Mouse (Mus musculus) testis, adult 2 months (tissue): ENCODE measurements around the gene Emilin1. TPM values are rescaled to one million over a fixed set of nuclear protein-coding genes. Genes with fewer than 3 reads are reported as not detected.

Source experiments
- H3K27ac ChIP-seq: fragments of 200-500 bp; 2 replicates; pipeline ENCODE4 v1.5.1; 2012; ENCODE audit warnings: low read depth, low read length; ENCODE audit not compliant: control insufficient read depth, insufficient read depth
- H3K27me3 ChIP-seq: fragments of 200-500 bp; 2 replicates; pipeline ENCODE4 v1.6.1; 2012; ENCODE audit warnings: mild to moderate bottlenecking, low read length, moderate library complexity; ENCODE audit not compliant: control insufficient read depth, insufficient read depth
- H3K36me3 ChIP-seq: fragments of 200-500 bp; 2 replicates; pipeline ENCODE4 v1.6.1; 2012; ENCODE audit warnings: mild to moderate bottlenecking, low read length; ENCODE audit not compliant: control insufficient read depth, insufficient read depth
- H3K4me1 ChIP-seq: fragments of 200-500 bp; 2 replicates; pipeline ENCODE4 v1.6.1; 2012; ENCODE audit warnings: low read length; ENCODE audit not compliant: control insufficient read depth, insufficient read depth
- H3K4me3 ChIP-seq: fragments of 200-500 bp; 2 replicates; pipeline ENCODE4 v1.5.1; 2012; ENCODE audit warnings: low read depth, mild to moderate bottlenecking, low read length, moderate library complexity, mixed read lengths; ENCODE audit not compliant: control insufficient read depth
- CTCF ChIP-seq: fragments of 200-500 bp; IDR thresholded peaks from 2 replicates; pipeline ENCODE4 v1.5.1; 2012; ENCODE audit warnings: low read depth, mild to moderate bottlenecking, inconsistent platforms, low read length, moderate library complexity; ENCODE audit not compliant: control insufficient read depth, insufficient read depth, insufficient replicate concordance
- POLR2A ChIP-seq: fragments of 200-500 bp; IDR thresholded peaks from 2 replicates; pipeline ENCODE4 v1.6.1; 2012; ENCODE audit warnings: low read depth, mild to moderate bottlenecking, inconsistent platforms, low read length, moderate library complexity; ENCODE audit not compliant: control insufficient read depth
- polyA plus RNA-seq: library from polyadenylated mRNA; depleted of rRNA; stranded (reverse); fragments of >200 nt; gene quantifications from 2 replicates; pipeline ENCODE4 v1.2.3, GENCODE M21; 2012

Emilin1 gene
- polyA plus RNA-seq, 1 experiment = 5.7 TPM

- Histone ChIP-seq H3K27me3 (no peaks in the 10 kb centered on the region), H3K36me3 (peaks cover 10% of the 10 kb centered on the region), H3K27ac (no peak overlapping the region), H3K4me3 (no peak overlapping the region), H3K4me1 (peaks cover 10% of the 10 kb centered on the region)
- TF ChIP-seq CTCF (no peak), POLR2A (no peak)
Observed at GRCm38 (mm10) chr5:30954556-30954955, 41.4 kb downstream of the Emilin1 start.

- Histone ChIP-seq H3K36me3 (peaks cover 10% of the 10 kb centered on the region), H3K4me3 (no peak overlapping the region), H3K27ac (no peak overlapping the region), H3K27me3 (no peaks in the 10 kb centered on the region), H3K4me1 (peaks cover 8% of the 10 kb centered on the region)
- TF ChIP-seq CTCF (no peak), POLR2A (no peak)
Observed at GRCm38 (mm10) chr5:30955751-30956150, 42.5 kb downstream of the Emilin1 start.

GRCm38 (mm10) chr5:30957891-30958290 is 44.7 kb downstream of the Emilin1 start:
- H3K27ac ChIP-seq = no peak overlapping the region
- peaks cover 10% of the 10 kb centered on the region for H3K36me3 ChIP-seq
- no peak overlapping the region for H3K4me3 ChIP-seq
- H3K27me3 ChIP-seq = no peaks in the 10 kb centered on the region
- no peak for TF ChIP-seq CTCF
- TF ChIP-seq POLR2A = no peak
- H3K4me1 ChIP-seq = peaks cover 6% of the 10 kb centered on the region

GRCm38 (mm10) chr5:30959198-30959854 is 46.1 kb downstream of the Emilin1 start:
- TF ChIP-seq CTCF (no peak), POLR2A (no peak)
- peak overlapping the region; percentile 97 for H3K4me3 ChIP-seq
- H3K36me3 ChIP-seq = peaks cover 6% of the 10 kb centered on the region; the same call in 1 of the 2 replicates
- H3K27me3 ChIP-seq = no peaks in the 10 kb centered on the region
- H3K4me1 ChIP-seq = peaks cover 6% of the 10 kb centered on the region
- H3K27ac ChIP-seq = peak overlapping the region; percentile 83

- peaks cover 6% of the 10 kb centered on the region for H3K4me1 ChIP-seq
- peak within 1 kb of the TSS; percentile 83 for H3K27ac ChIP-seq
- peak within 1 kb of the TSS; percentile 97 for H3K4me3 ChIP-seq
- no peaks in the 10 kb centered on the region for H3K27me3 ChIP-seq
- no peak for TF ChIP-seq CTCF
- TF ChIP-seq POLR2A = peak; percentile 87
- H3K36me3 ChIP-seq = peaks cover 4% of the 10 kb centered on the region; the same call in 1 of the 2 replicates
Observed at GRCm38 (mm10) chr5:30959966-30960501, 46.8 kb downstream of the Emilin1 start, which contains the start of gene Preb. Gene Preb, minus strand, starts transcription at chr5:30960361.

GRCm38 (mm10) chr5:30960814-30961213 is 47.6 kb downstream of the Emilin1 start:
- no peak overlapping the region for H3K27ac ChIP-seq
- no peak for TF ChIP-seq CTCF
- no peak overlapping the region for H3K4me3 ChIP-seq
- peaks cover 2% of the 10 kb centered on the region; the same call in 1 of the 2 replicates for H3K36me3 ChIP-seq
- peaks cover 6% of the 10 kb centered on the region for H3K4me1 ChIP-seq
- no peaks in the 10 kb centered on the region for H3K27me3 ChIP-seq

GRCm38 (mm10) chr5:30961545-30962505 is 48.6 kb downstream of the Emilin1 start:
- Histone ChIP-seq H3K27ac (peak overlapping the region; percentile 48), H3K4me3 (no peak overlapping the region), H3K36me3 (no peaks in the 10 kb centered on the region; the same call in 1 of the 2 replicates), H3K4me1 (peaks cover 6% of the 10 kb centered on the region), H3K27me3 (no peaks in the 10 kb centered on the region)
- no peak for TF ChIP-seq CTCF
- TF ChIP-seq POLR2A = no peak
